Mouse (Mus musculus) midbrain, embryonic 12.5 days (tissue): ENCODE measurements around the gene Xiap. TPM values are rescaled to one million over a fixed set of nuclear protein-coding genes. Genes with fewer than 3 reads are reported as not detected.
A peak's percentile ranks its signal among the peaks of the same experiment; 100 is the strongest.

ENCODE experiments used
- ATAC-seq: fragments of 200-750 bp; cut with Nextera tagmentation; 2 replicates; pipeline ENCODE4 v1.8.0; 2017; ENCODE audit warnings: low read depth, moderate TSS enrichment, moderate library complexity; ENCODE audit not compliant: low FRiP score
- H3K27ac ChIP-seq: fragments of 300-500 bp; sonication (generic); replicated peaks from 2 replicates; pipeline ENCODE4 v1.5.1; 2016; ENCODE audit warnings: mild to moderate bottlenecking
- H3K27me3 ChIP-seq: fragments of 300-500 bp; sonication (generic); 2 replicates; pipeline ENCODE4 v1.6.1; 2016; ENCODE audit warnings: mild to moderate bottlenecking
- H3K36me3 ChIP-seq: fragments of 300-500 bp; sonication (generic); 2 replicates; pipeline ENCODE4 v1.6.1; 2016
- H3K4me1 ChIP-seq: fragments of 300-500 bp; sonication (generic); 2 replicates; pipeline ENCODE4 v1.6.1; 2016
- H3K4me2 ChIP-seq: fragments of 300-500 bp; sonication (generic); replicated peaks from 2 replicates; pipeline ENCODE4 v1.6.1; 2016; ENCODE audit warnings: mild to moderate bottlenecking, moderate library complexity
- H3K4me3 ChIP-seq: fragments of 300-500 bp; sonication (generic); 2 replicates; pipeline ENCODE4 v1.5.1; 2016; ENCODE audit warnings: mild to moderate bottlenecking
- H3K9ac ChIP-seq: fragments of 300-500 bp; sonication (generic); replicated peaks from 2 replicates; pipeline ENCODE4 v1.6.1; 2016; ENCODE audit warnings: mild to moderate bottlenecking, moderate library complexity
- H3K9me3 ChIP-seq: fragments of 300-500 bp; sonication (generic); 2 replicates; pipeline ENCODE4 v1.6.1; 2016; ENCODE audit warnings: mild to moderate bottlenecking
- WGBS: fragments of 180-500 bp; shearing (Covaris S2); methylation state at CpG from one replicate; pipeline ENCODE4 v1.1.7; 2016; 5-methylcytosine and 5-hydroxymethylcytosine counted together
- polyA plus RNA-seq: library from polyadenylated mRNA; unstranded; fragments of >200 nt; fragmentation: Nextera tagmentation; extraction: Ambion mirVana; gene quantifications from 2 replicates; pipeline ENCODE4 v1.2.1, GENCODE M21; 2016

Gene Xiap
- polyA plus RNA-seq, 1 experiment from 2014 or later, result 11.1 TPM

- H3K36me3 ChIP-seq, result peaks cover 11% of the 10 kb centered on the region
- H3K4me2 ChIP-seq, result no peak overlapping the region
- no peaks in the 10 kb centered on the region for H3K4me1 ChIP-seq
- no peaks in the 10 kb centered on the region for H3K9me3 ChIP-seq
- H3K4me3 ChIP-seq, result no peak overlapping the region
- no peaks in the 10 kb centered on the region for H3K27me3 ChIP-seq
- 75% methylated on average over 1 of the region's 1 CpGs for WGBS
- no peak overlapping the region for H3K27ac ChIP-seq
- no peak for ATAC-seq
- no peak overlapping the region for H3K9ac ChIP-seq
Observed at GRCm38 (mm10) chrX:42110585-42110984, 51.1 kb downstream of the Xiap start.

- Histone ChIP-seq H3K4me3 (no peak overlapping the region), H3K27ac (no peak overlapping the region), H3K27me3 (no peaks in the 10 kb centered on the region), H3K4me2 (no peak overlapping the region), H3K36me3 (no peaks in the 10 kb centered on the region), H3K9ac (no peak overlapping the region), H3K4me1 (no peaks in the 10 kb centered on the region), H3K9me3 (no peaks in the 10 kb centered on the region)
- 82% methylated on average over 5 of the region's 6 CpGs for WGBS
- ATAC-seq, result no peak
Observed at GRCm38 (mm10) chrX:42119442-42120048, 60.1 kb downstream of the Xiap start.

- Histone ChIP-seq H3K9me3 (no peaks in the 10 kb centered on the region), H3K4me2 (no peak overlapping the region), H3K4me3 (no peak overlapping the region), H3K27ac (no peak overlapping the region), H3K27me3 (no peaks in the 10 kb centered on the region), H3K4me1 (no peaks in the 10 kb centered on the region), H3K9ac (no peak overlapping the region), H3K36me3 (no peaks in the 10 kb centered on the region)
- 75% methylated on average over 5 of the region's 5 CpGs for WGBS
- no peak for ATAC-seq
Observed at GRCm38 (mm10) chrX:42124963-42125697, 65.7 kb downstream of the Xiap start.

- no peaks in the 10 kb centered on the region for H3K27me3 ChIP-seq
- ATAC-seq, result no peak
- no peaks in the 10 kb centered on the region for H3K4me1 ChIP-seq
- no peaks in the 10 kb centered on the region for H3K36me3 ChIP-seq
- no peak overlapping the region for H3K4me3 ChIP-seq
- H3K9me3 ChIP-seq, result no peaks in the 10 kb centered on the region
- H3K27ac ChIP-seq, result no peak overlapping the region
- H3K9ac ChIP-seq, result no peak overlapping the region
- no peak overlapping the region for H3K4me2 ChIP-seq
- 75% methylated on average over 9 of the region's 9 CpGs for WGBS
Observed at GRCm38 (mm10) chrX:42139882-42140281, 80.4 kb downstream of the Xiap start.

- 76% methylated on average over 3 of the region's 3 CpGs for WGBS
Observed at GRCm38 (mm10) chrX:42142620-42143019, 83.1 kb downstream of the Xiap start.

GRCm38 (mm10) chrX:42143991-42144390, 84.5 kb downstream of the Xiap start:
- H3K4me3 ChIP-seq, result no peak overlapping the region
- no peaks in the 10 kb centered on the region for H3K27me3 ChIP-seq
- H3K4me2 ChIP-seq, result no peak overlapping the region
- H3K4me1 ChIP-seq, result no peaks in the 10 kb centered on the region
- no peak for ATAC-seq
- no peaks in the 10 kb centered on the region for H3K36me3 ChIP-seq
- no peak overlapping the region for H3K27ac ChIP-seq
- no peaks in the 10 kb centered on the region for H3K9me3 ChIP-seq
- WGBS, result 79% methylated on average over 4 of the region's 4 CpGs
- no peak overlapping the region for H3K9ac ChIP-seq

More at GRCm38 (mm10) chrX:42142620-42143019, 83.1 kb downstream of the Xiap start:
- H3K36me3 ChIP-seq, result no peaks in the 10 kb centered on the region
- H3K9ac ChIP-seq, result no peak overlapping the region
- no peak overlapping the region for H3K27ac ChIP-seq
- no peak overlapping the region for H3K4me3 ChIP-seq
- H3K9me3 ChIP-seq, result no peaks in the 10 kb centered on the region
- H3K4me1 ChIP-seq, result no peaks in the 10 kb centered on the region
- H3K27me3 ChIP-seq, result no peaks in the 10 kb centered on the region
- no peak for ATAC-seq
- H3K4me2 ChIP-seq, result no peak overlapping the region

- no peak overlapping the region for H3K4me3 ChIP-seq
- no peak for ATAC-seq
- no peaks in the 10 kb centered on the region for H3K4me1 ChIP-seq
- no peaks in the 10 kb centered on the region for H3K36me3 ChIP-seq
- no peaks in the 10 kb centered on the region for H3K9me3 ChIP-seq
- no peaks in the 10 kb centered on the region for H3K27me3 ChIP-seq
- no peak overlapping the region; the same call in 1 of the 2 replicates for H3K9ac ChIP-seq
- 55% methylated on average over 5 of the region's 5 CpGs for WGBS
- H3K4me2 ChIP-seq, result peak overlapping the region; percentile 46
- H3K27ac ChIP-seq, result no peak overlapping the region
Observed at GRCm38 (mm10) chrX:42148016-42148451, 88.6 kb downstream of the Xiap start.

GRCm38 (mm10) chrX:42148788-42149556, 89.5 kb downstream of the Xiap start, which contains the start of gene Stag2:
TSS of gene Stag2 (plus strand) at chrX:42149317.
- no peaks in the 10 kb centered on the region for H3K9me3 ChIP-seq
- H3K4me3 ChIP-seq, result peak within 1 kb of the TSS; percentile 58
- WGBS, result 16% methylated on average over 59 of the region's 76 CpGs
- peak within 1 kb of the TSS; percentile 54 for H3K4me2 ChIP-seq
- ATAC-seq, result peak; percentile 73
- no peaks in the 10 kb centered on the region for H3K27me3 ChIP-seq
- no peaks in the 10 kb centered on the region for H3K36me3 ChIP-seq
- no peaks in the 10 kb centered on the region for H3K4me1 ChIP-seq
- H3K27ac ChIP-seq, result peak within 1 kb of the TSS; percentile 99
- H3K9ac ChIP-seq, result peak within 1 kb of the TSS; percentile 89

- Histone ChIP-seq H3K36me3 (no peaks in the 10 kb centered on the region), H3K4me1 (no peaks in the 10 kb centered on the region), H3K27ac (peak overlapping the region; percentile 99), H3K4me2 (peak overlapping the region; percentile 54), H3K9ac (peak overlapping the region; percentile 89), H3K9me3 (no peaks in the 10 kb centered on the region), H3K4me3 (peak overlapping the region; percentile 58), H3K27me3 (no peaks in the 10 kb centered on the region)
- peak; percentile 61 for ATAC-seq
- 21% methylated on average over 49 of the region's 71 CpGs for WGBS
Observed at GRCm38 (mm10) chrX:42149557-42150345, 90.3 kb downstream of the Xiap start.

GRCm38 (mm10) chrX:42150346-42151023, 91.0 kb downstream of the Xiap start:
- Histone ChIP-seq H3K4me1 (no peaks in the 10 kb centered on the region), H3K27me3 (no peaks in the 10 kb centered on the region), H3K4me3 (peak overlapping the region; percentile 58), H3K9me3 (no peaks in the 10 kb centered on the region), H3K4me2 (peak overlapping the region; percentile 54), H3K9ac (peak overlapping the region; percentile 89), H3K27ac (peak overlapping the region; percentile 99), H3K36me3 (no peaks in the 10 kb centered on the region)
- WGBS, result 16% methylated on average over 26 of the region's 40 CpGs
- peak; percentile 87 for ATAC-seq
